Mouse (Mus musculus) limb, embryonic 10.5 days (tissue): ENCODE measurements around the gene Clip3. TPM values are rescaled to one million over a fixed set of nuclear protein-coding genes. Genes with fewer than 3 reads are reported as not detected.

Experiments used
- DNase-seq: peaks from one replicate; pipeline ENCODE4 v3.0.0-alpha.2; 2017; ENCODE audit warnings: low spot score
- H3K27ac ChIP-seq: fragments of 300-500 bp; sonication (generic); 2 replicates; pipeline ENCODE4 v1.5.1; 2016; ENCODE audit warnings: mild to moderate bottlenecking
- H3K27me3 ChIP-seq: fragments of 300-500 bp; sonication (generic); 2 replicates; pipeline ENCODE4 v1.6.1; 2016; ENCODE audit warnings: low read depth, mild to moderate bottlenecking; ENCODE audit not compliant: poor library complexity, severe bottlenecking
- H3K36me3 ChIP-seq: fragments of 300-500 bp; sonication (generic); 2 replicates; pipeline ENCODE4 v1.6.1; 2016; ENCODE audit warnings: mild to moderate bottlenecking, moderate library complexity
- H3K4me1 ChIP-seq: fragments of 300-500 bp; sonication (generic); 2 replicates; pipeline ENCODE4 v1.6.1; 2016
- H3K4me3 ChIP-seq: fragments of 300-500 bp; sonication (generic); 2 replicates; pipeline ENCODE4 v1.5.1; 2016; ENCODE audit warnings: mild to moderate bottlenecking, moderate library complexity
- H3K9me3 ChIP-seq: fragments of 300-500 bp; sonication (generic); replicated peaks from 2 replicates; pipeline ENCODE4 v1.6.1; 2016; ENCODE audit warnings: mild to moderate bottlenecking
- WGBS: fragments of 180-500 bp; shearing (Covaris S2); methylation state at CpG from one replicate; pipeline ENCODE4 v1.1.7; 2016; 5-methylcytosine and 5-hydroxymethylcytosine counted together
- polyA plus RNA-seq: library from polyadenylated mRNA; unstranded; fragments of >200 nt; fragmentation: Nextera tagmentation; extraction: Ambion mirVana; gene quantifications from 2 replicates; pipeline ENCODE4 v1.2.1, GENCODE M21; 2016

Gene Clip3
- polyA plus RNA-seq, 1 experiment from 2014 or later = 51.7 TPM

DNA sequence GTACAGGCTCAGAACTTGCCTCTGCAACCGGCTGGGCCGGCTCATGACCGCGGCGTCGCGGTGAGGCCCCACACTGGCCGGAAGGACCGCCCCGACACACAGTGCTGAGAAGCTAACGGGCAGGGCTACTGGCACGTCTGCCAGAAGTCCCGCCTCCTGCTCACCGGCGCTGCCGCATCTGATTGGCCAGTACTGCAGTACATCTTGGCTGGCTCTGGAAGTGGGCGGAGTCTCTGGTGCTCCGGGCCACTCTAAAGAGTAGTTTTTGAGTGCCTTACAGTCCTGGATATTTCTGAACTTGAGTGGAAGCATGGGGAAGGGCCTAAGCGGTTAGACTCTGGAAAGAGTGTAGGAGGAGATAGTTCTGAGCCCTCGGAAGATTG, 30.7 kb downstream of the Clip3 start:
- Histone ChIP-seq H3K27ac (peak overlapping the region; percentile 88), H3K4me3 (peak overlapping the region; percentile 73), H3K27me3 (0 out of 2 replicates have a peak, but pooled peaks cover 2% of the 10 kb centered on the region), H3K4me1 (peaks cover 22% of the 10 kb centered on the region), H3K36me3 (peaks cover 29% of the 10 kb centered on the region), H3K9me3 (no peaks in the 10 kb centered on the region)
- WGBS = under 1% methylated on average over 20 of the region's 20 CpGs
- DNase-seq = peak; percentile 93

GRCm38 (mm10) chr7:30322865-30323264, 31.3 kb downstream of the Clip3 start:
- Histone ChIP-seq H3K9me3 (no peaks in the 10 kb centered on the region), H3K36me3 (peaks cover 23% of the 10 kb centered on the region), H3K4me3 (peak overlapping the region; percentile 73), H3K27ac (peak overlapping the region; percentile 88), H3K4me1 (peaks cover 24% of the 10 kb centered on the region), H3K27me3 (0 out of 2 replicates have a peak, but pooled peaks cover 5% of the 10 kb centered on the region)
- WGBS = 45% methylated on average over 6 of the region's 6 CpGs
- no peak for DNase-seq

DNA sequence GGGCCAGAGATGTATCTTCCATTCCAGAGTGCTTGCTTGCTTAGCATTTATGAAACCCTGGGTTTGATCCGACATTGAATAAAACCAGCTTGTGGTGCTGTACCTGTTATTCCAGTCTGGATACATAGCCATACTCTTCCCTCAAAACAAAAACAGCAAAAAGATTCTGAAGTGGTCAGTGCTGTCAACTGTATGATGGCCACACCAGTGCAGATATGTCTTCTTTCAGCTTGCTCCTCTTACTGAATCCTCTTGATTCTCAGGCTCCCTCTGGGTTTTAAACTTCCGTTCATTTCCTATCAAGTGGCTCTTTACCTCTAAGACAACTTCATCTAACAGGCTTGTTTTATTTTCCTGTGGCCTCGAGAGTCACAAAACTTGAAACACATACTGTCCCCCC, 32.3 kb downstream of the Clip3 start, which contains the start of gene Sdhaf1:
Sdhaf1 (minus strand) TSS at position 101 of the 400 bp plus-strand sequence.
- DNase-seq = no peak
- Histone ChIP-seq H3K27me3 (0 out of 2 replicates have a peak, but pooled peaks cover 9% of the 10 kb centered on the region), H3K9me3 (no peaks in the 10 kb centered on the region), H3K4me1 (peaks cover 24% of the 10 kb centered on the region), H3K4me3 (peak within 1 kb of the TSS; percentile 73), H3K27ac (peak within 1 kb of the TSS; percentile 88), H3K36me3 (peaks cover 14% of the 10 kb centered on the region)
- WGBS = 75% methylated on average over 3 of the region's 3 CpGs

GRCm38 (mm10) chr7:30324300-30324944, 32.9 kb downstream of the Clip3 start:
- no peak for DNase-seq
- H3K4me1 ChIP-seq = peaks cover 24% of the 10 kb centered on the region

GRCm38 (mm10) chr7:30325364-30325763, 33.8 kb downstream of the Clip3 start:
- Histone ChIP-seq H3K27me3 (0 out of 2 replicates have a peak, but pooled peaks cover 9% of the 10 kb centered on the region), H3K27ac (no peak overlapping the region), H3K9me3 (no peaks in the 10 kb centered on the region), H3K36me3 (no peaks in the 10 kb centered on the region), H3K4me3 (no peak overlapping the region), H3K4me1 (peaks cover 24% of the 10 kb centered on the region)
- WGBS = 55% methylated on average over 2 of the region's 2 CpGs
- DNase-seq = peak; percentile 64

More at GRCm38 (mm10) chr7:30324300-30324944, 32.9 kb downstream of the Clip3 start:
- Histone ChIP-seq H3K27me3 (0 out of 2 replicates have a peak, but pooled peaks cover 9% of the 10 kb centered on the region), H3K9me3 (no peaks in the 10 kb centered on the region), H3K36me3 (peaks cover 8% of the 10 kb centered on the region), H3K4me3 (no peak overlapping the region), H3K27ac (no peak overlapping the region)
- 85% methylated on average over 5 of the region's 5 CpGs for WGBS

GRCm38 (mm10) chr7:30326427-30326826, 34.9 kb downstream of the Clip3 start:
- DNase-seq = no peak
- Histone ChIP-seq H3K27ac (no peak overlapping the region), H3K4me3 (no peak overlapping the region), H3K4me1 (peaks cover 18% of the 10 kb centered on the region), H3K36me3 (no peaks in the 10 kb centered on the region), H3K27me3 (0 out of 2 replicates have a peak, but pooled peaks cover 9% of the 10 kb centered on the region), H3K9me3 (no peaks in the 10 kb centered on the region)

DNA sequence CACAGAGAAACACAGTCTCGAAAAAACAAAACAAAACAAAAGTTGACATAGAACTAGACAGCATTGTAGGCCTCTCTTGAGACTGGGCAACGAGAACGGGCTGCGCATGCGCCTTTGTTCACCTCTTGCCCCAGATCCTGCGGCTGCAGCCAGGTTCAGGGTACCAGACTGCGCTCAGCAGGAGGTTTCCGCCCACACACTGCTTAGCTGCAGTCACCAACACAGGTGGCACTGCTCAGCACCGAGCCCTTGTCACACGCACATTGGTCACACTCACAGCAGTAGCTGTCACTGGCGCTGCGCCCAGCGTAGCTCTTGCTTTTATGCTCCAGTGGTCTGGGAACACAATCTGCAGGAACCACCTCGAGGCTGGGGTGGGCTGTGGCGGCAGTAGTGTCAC, 35.6 kb downstream of the Clip3 start:
- Histone ChIP-seq H3K4me1 (peaks cover 19% of the 10 kb centered on the region), H3K27me3 (0 out of 2 replicates have a peak, but pooled peaks cover 9% of the 10 kb centered on the region), H3K36me3 (no peaks in the 10 kb centered on the region), H3K27ac (no peak overlapping the region), H3K4me3 (no peak overlapping the region), H3K9me3 (no peaks in the 10 kb centered on the region)
- no peak for DNase-seq
- WGBS = 70% methylated on average over 15 of the region's 15 CpGs

- no peaks in the 10 kb centered on the region for H3K36me3 ChIP-seq
- DNase-seq = no peak
- peaks cover 13% of the 10 kb centered on the region; the same call in 1 of the 2 replicates for H3K4me1 ChIP-seq
- peaks cover 21% of the 10 kb centered on the region for H3K27me3 ChIP-seq
- H3K27ac ChIP-seq = no peak overlapping the region
- H3K9me3 ChIP-seq = no peaks in the 10 kb centered on the region
- H3K4me3 ChIP-seq = no peak overlapping the region
- WGBS = 51% methylated on average over 10 of the region's 10 CpGs
Measured at GRCm38 (mm10) chr7:30328379-30328778, 36.9 kb downstream of the Clip3 start.

DNA sequence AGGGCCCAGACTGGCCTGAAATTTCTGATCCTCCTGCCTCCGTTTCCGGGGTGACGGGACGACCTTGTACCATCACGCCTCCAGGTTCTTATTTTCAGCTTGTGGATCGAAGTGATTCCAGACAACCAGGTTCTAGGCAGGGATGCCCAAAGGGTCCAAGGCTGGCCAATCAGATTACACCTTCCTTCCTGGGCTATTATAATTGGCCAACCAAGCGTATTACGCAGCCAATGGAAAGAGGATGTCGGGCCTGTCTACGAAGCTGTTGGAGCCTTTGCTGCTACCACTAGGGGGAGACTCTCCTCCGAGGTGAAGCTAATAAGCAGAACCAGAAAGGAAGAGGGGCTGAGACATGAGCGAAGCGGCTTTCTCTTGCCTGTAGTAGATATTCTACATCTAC, 40.4 kb downstream of the Clip3 start:
- peaks cover 13% of the 10 kb centered on the region; the same call in 1 of the 2 replicates for H3K4me1 ChIP-seq
- 5% methylated on average over 13 of the region's 13 CpGs for WGBS
- no peaks in the 10 kb centered on the region for H3K36me3 ChIP-seq
- peak; percentile 73 for DNase-seq
- no peak overlapping the region for H3K4me3 ChIP-seq
- no peaks in the 10 kb centered on the region for H3K9me3 ChIP-seq
- peaks cover 49% of the 10 kb centered on the region for H3K27me3 ChIP-seq
- no peak overlapping the region for H3K27ac ChIP-seq

DNA sequence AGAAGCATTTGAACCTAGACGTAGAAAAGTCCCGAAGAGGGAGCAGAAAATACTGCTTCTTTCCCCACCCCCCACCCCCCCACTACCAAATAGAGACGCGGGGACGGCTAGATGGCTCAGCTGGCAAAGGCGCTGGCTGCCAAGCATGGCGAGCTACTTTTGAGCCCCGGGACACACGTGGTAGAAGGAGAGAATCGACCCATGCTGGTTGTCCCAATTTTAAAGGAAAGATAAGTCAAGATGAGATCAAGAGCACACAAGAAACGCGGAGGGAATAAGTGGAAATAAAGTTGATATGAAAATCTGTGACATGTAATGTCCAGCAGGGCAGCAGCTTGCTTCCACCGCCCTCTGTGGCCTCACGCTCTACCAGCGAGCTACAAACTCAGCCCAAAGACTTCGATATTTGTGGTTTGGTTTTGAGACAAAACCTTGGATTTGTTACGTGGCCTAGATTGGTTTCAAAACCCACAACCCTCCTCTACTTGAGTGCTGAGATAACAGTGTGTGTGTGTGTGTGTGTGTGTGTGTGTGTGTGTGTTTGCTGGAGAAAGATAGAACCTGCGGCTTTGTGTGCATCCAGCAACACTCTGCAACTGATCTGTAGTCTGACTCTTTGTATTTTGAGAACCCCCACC, 41.2 kb downstream of the Clip3 start:
- 67% methylated on average over 18 of the region's 18 CpGs for WGBS
- H3K4me3 ChIP-seq = no peak overlapping the region
- H3K27ac ChIP-seq = no peak overlapping the region
- peaks cover 9% of the 10 kb centered on the region; the same call in 1 of the 2 replicates for H3K4me1 ChIP-seq
- H3K9me3 ChIP-seq = no peaks in the 10 kb centered on the region
- no peaks in the 10 kb centered on the region for H3K36me3 ChIP-seq
- H3K27me3 ChIP-seq = peaks cover 44% of the 10 kb centered on the region
- DNase-seq = no peak

DNA sequence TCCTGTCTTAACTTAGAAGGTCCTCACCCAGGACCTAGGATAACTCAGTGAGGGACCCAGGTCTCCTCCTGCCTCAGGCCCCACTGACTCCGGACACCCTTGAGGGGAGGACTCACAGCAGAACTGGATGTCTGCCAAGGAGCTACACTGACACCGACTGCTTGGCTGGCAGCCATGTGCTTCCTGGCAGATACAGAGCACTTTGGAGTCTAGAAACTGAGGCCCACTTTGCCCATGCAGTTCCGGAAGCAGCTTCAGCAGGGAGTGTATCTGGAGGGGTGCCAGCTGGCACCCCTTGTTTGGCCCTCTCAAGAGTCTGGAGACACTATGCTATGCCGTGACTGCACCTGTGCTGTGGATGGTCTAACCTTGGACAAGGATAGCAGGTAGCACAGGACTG, 41.9 kb downstream of the Clip3 start:
- H3K27me3 ChIP-seq = peaks cover 41% of the 10 kb centered on the region
- DNase-seq = no peak
- H3K9me3 ChIP-seq = no peaks in the 10 kb centered on the region
- H3K27ac ChIP-seq = no peak overlapping the region
- no peaks in the 10 kb centered on the region for H3K36me3 ChIP-seq
- H3K4me3 ChIP-seq = no peak overlapping the region
- WGBS = 86% methylated on average over 4 of the region's 4 CpGs
- peaks cover 9% of the 10 kb centered on the region; the same call in 1 of the 2 replicates for H3K4me1 ChIP-seq

- no peak for DNase-seq
- Histone ChIP-seq H3K27me3 (peaks cover 40% of the 10 kb centered on the region), H3K36me3 (no peaks in the 10 kb centered on the region), H3K4me1 (peaks cover 9% of the 10 kb centered on the region; the same call in 1 of the 2 replicates), H3K4me3 (no peak overlapping the region), H3K9me3 (no peaks in the 10 kb centered on the region), H3K27ac (no peak overlapping the region)
- WGBS = 66% methylated on average over 5 of the region's 5 CpGs
Measured at GRCm38 (mm10) chr7:30334563-30334962, 43.0 kb downstream of the Clip3 start.

- no peaks in the 10 kb centered on the region for H3K36me3 ChIP-seq
- peaks cover 9% of the 10 kb centered on the region; the same call in 1 of the 2 replicates for H3K4me1 ChIP-seq
- DNase-seq = no peak
- H3K27ac ChIP-seq = no peak overlapping the region
- H3K27me3 ChIP-seq = peaks cover 40% of the 10 kb centered on the region
- 81% methylated on average over 6 of the region's 6 CpGs for WGBS
- no peak overlapping the region for H3K4me3 ChIP-seq
- H3K9me3 ChIP-seq = no peaks in the 10 kb centered on the region
Measured at GRCm38 (mm10) chr7:30335688-30336087, 44.2 kb downstream of the Clip3 start.
